Mouse (Mus musculus) embryonic facial prominence, embryonic 12.5 days (tissue): ENCODE results near the gene Prkcd. TPM values are rescaled to one million over a fixed set of nuclear protein-coding genes. Genes with fewer than 3 reads are reported as not detected.

ENCODE experiments used
- ATAC-seq: fragments of 200-750 bp; cut with Nextera tagmentation; 2 replicates; pipeline ENCODE4 v1.8.0; 2017; ENCODE audit not compliant: insufficient number of reproducible peaks, insufficient read depth, low FRiP score, low TSS enrichment
- H3K27ac ChIP-seq: fragments of 300-500 bp; sonication (generic); 2 replicates; pipeline ENCODE4 v1.5.1; 2016; ENCODE audit warnings: mild to moderate bottlenecking
- H3K27me3 ChIP-seq: fragments of 300-500 bp; sonication (generic); 2 replicates; pipeline ENCODE4 v1.6.1; 2016; ENCODE audit warnings: mild to moderate bottlenecking, moderate library complexity
- H3K36me3 ChIP-seq: fragments of 300-500 bp; sonication (generic); 2 replicates; pipeline ENCODE4 v1.6.1; 2016; ENCODE audit warnings: mild to moderate bottlenecking
- H3K4me1 ChIP-seq: fragments of 300-500 bp; sonication (generic); 2 replicates; pipeline ENCODE4 v1.6.1; 2016
- H3K4me2 ChIP-seq: fragments of 300-500 bp; sonication (generic); replicated peaks from 2 replicates; pipeline ENCODE4 v1.6.1; 2016; ENCODE audit warnings: mild to moderate bottlenecking, moderate library complexity
- H3K4me3 ChIP-seq: fragments of 300-500 bp; sonication (generic); 2 replicates; pipeline ENCODE4 v1.5.1; 2016; ENCODE audit warnings: mild to moderate bottlenecking
- H3K9ac ChIP-seq: fragments of 300-500 bp; sonication (generic); 2 replicates; pipeline ENCODE4 v1.6.1; 2016; ENCODE audit warnings: mild to moderate bottlenecking, moderate library complexity
- H3K9me3 ChIP-seq: fragments of 300-500 bp; sonication (generic); 2 replicates; pipeline ENCODE4 v1.6.1; 2016; ENCODE audit warnings: mild to moderate bottlenecking, moderate library complexity
- WGBS: fragments of 180-500 bp; shearing (Covaris S2); methylation state at CpG from one replicate; pipeline ENCODE4 v1.1.7; 2016; 5-methylcytosine and 5-hydroxymethylcytosine counted together
- polyA plus RNA-seq: library from polyadenylated mRNA; unstranded; fragments of >200 nt; fragmentation: Nextera tagmentation; extraction: Ambion mirVana; gene quantifications from 2 replicates; pipeline ENCODE4 v1.2.1, GENCODE M21; 2016

Gene Prkcd
- polyA plus RNA-seq, 1 experiment from 2014 or later: 55.6 TPM

DNA sequence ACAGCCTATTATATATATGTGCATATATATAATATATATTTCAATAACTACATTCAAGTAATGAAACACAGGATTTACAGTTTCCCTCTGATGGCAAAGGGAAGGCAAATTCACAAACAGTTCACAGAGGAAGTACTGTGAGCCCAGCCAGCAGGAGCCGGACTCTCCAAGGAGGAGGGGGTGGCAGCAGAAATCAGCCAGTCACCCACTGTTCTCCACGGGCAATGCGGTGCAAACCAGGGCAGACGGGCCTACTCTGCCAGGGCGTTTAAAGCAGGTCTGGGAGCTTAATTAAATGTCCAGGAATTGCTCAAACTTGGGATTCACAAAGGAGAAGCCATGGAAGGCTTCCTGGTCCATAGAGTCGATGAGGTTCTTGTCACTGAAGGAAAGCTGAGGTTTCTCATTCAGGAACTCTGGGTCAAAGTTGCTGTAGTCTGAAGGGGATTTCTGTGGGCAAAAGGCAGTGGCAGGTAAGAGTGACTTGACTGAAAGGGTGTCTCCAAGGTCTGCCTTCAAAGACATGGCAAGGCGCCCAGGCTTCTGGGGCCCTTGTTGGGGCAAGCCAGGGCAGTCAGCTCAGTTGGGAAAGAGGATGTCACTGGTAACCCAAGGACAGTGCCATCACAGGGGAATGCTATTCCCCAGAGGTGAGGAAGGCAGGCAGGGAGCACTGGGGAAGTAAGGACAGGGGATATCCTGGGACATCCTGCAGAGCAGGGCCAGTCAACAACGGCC is 30.3 kb downstream of the Prkcd start:
- Histone ChIP-seq H3K27me3 (no peaks in the 10 kb centered on the region), H3K9ac (no peak overlapping the region), H3K27ac (no peak overlapping the region), H3K4me3 (no peak overlapping the region), H3K4me1 (peaks cover 19% of the 10 kb centered on the region), H3K36me3 (peaks cover 20% of the 10 kb centered on the region), H3K9me3 (no peaks in the 10 kb centered on the region), H3K4me2 (no peak overlapping the region)
- no peak for ATAC-seq
- 88% methylated on average over 8 of the region's 8 CpGs for WGBS

DNA sequence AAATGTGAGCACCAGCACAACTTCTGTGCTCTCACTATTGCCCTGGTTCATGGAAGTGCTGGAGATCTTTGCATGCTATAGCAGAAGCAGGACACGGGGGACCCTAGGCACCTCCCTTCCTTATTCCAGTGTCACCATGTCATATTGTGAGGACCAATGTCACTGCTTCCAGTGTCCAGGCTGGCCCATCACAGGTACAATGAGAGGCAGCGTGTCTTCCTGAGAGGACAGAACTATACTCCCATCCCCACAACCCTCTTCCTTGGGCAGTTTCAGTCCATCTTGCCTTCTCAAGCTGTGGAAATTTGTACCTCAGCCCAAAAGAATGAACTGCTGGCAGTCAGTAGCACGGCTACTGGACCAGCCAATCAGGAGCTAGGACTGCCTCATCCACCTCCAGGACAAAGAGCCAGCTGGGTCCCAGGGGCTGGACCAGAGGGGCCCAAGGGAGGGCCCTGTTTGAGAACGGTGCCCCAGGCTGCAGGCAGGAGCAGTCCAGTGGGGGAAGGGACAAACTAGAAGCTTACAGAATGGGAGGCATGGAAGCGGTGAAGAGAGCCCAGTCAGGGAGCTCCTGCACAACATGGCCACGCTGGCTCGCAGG is 31.8 kb downstream of the Prkcd start:
- no peak overlapping the region for H3K4me2 ChIP-seq

DNA sequence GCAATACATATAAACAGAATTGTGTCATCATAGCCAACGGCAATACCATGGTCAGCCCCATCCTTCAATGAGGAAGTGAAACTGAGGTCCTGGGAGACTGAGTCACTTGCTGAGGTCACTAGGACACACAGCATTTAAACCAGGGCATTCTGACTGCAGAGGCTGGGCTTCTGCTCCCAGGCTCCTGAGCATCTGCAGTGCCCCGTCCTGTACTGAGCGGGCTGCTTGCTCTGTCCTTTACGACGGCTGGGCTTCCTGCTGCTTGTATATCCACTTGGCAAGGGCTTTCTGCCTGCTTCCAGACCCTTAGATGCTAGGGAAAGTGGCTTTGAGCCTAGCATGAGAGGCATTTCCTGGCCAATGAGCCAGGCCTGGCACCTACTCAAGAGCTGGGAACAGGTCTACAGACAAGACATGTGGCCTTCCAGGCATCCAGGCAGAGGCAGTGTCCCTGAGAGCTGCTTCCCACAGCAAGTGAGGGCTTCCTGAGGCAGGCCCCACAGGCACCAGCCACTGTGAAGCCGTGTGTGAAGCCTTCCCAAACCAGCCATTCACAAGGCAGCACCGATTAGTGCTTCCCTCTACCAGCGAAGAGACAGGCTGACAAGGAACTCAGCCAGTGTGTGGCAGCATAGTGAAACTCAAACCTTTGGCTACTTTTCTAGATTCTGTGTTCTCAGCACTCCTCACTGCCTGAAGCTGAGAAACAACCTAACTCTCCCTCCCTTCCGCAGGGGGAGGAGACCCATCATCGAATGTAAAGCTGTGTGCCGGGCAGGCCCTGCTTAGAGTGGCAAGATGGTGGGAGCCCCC is 32.5 kb downstream of the Prkcd start:
- no peaks in the 10 kb centered on the region for H3K9me3 ChIP-seq
- 46% methylated on average over 11 of the region's 11 CpGs for WGBS
- ATAC-seq: 0 out of 2 replicates have a peak, but pooled peaks have one; percentile 7
- peak overlapping the region; percentile 72 for H3K27ac ChIP-seq
- peaks cover 19% of the 10 kb centered on the region for H3K4me1 ChIP-seq
- no peaks in the 10 kb centered on the region for H3K27me3 ChIP-seq
- no peak overlapping the region for H3K4me3 ChIP-seq
- H3K4me2 ChIP-seq: no peak overlapping the region
- peaks cover 6% of the 10 kb centered on the region; the same call in 1 of the 2 replicates for H3K36me3 ChIP-seq
- no peak overlapping the region for H3K9ac ChIP-seq

More for the DNA sequence above, 31.8 kb downstream of the Prkcd start:
- peak; percentile 73 for ATAC-seq
- 34% methylated on average over 7 of the region's 7 CpGs for WGBS
- Histone ChIP-seq H3K9ac (no peak overlapping the region), H3K27me3 (no peaks in the 10 kb centered on the region), H3K27ac (peak overlapping the region; percentile 72), H3K9me3 (no peaks in the 10 kb centered on the region), H3K4me3 (no peak overlapping the region), H3K4me1 (peaks cover 19% of the 10 kb centered on the region), H3K36me3 (peaks cover 13% of the 10 kb centered on the region)

DNA sequence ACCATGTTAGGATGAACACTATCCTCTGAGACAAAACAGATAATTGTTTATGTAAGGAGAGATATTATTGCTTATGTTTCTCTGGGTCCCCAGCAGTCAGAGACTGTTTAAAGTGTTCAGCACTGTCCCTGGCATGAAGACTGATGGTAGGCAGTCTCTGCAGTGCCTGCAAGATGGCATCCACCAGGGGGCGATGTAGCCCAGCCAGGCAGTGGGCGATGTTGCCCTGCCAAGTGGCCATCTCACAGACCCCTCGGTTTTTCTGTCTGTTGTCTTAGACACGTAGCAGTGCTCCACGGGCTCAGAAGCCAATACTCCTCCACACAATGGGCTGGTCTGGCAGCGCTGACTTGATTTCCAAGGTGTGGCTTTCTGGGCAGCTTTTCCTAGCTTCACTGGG is 34.6 kb downstream of the Prkcd start:
- ATAC-seq: no peak
- peaks cover 30% of the 10 kb centered on the region for H3K4me1 ChIP-seq
- 10% methylated on average over 6 of the region's 6 CpGs for WGBS
- H3K9ac ChIP-seq: no peak overlapping the region
- no peak overlapping the region for H3K4me2 ChIP-seq
- H3K27ac ChIP-seq: no peak overlapping the region
- H3K27me3 ChIP-seq: no peaks in the 10 kb centered on the region
- H3K4me3 ChIP-seq: no peak overlapping the region
- no peaks in the 10 kb centered on the region for H3K9me3 ChIP-seq
- H3K36me3 ChIP-seq: 0 out of 2 replicates have a peak, but pooled peaks cover 4% of the 10 kb centered on the region

DNA sequence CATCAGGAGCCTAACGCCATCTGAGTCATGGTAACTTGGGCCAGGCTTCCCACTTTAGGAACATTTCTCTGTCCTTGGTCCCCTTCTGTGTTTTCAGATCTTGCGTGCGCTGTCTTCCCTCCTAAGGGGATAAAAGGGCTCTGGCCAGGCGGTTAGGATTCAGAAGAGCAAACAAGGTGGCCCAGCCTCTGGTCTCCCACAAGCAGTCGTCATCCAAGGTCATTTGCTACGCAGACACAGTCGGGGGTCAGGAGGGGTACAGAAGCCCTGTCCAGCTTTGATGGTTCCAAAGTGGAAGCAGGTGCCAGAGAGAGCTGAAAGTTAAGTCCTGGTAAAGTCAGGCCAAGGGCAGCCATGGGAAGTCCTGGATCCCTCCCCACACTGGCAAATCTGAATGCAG is 35.1 kb downstream of the Prkcd start:
- Histone ChIP-seq H3K4me1 (peaks cover 30% of the 10 kb centered on the region), H3K9ac (no peak overlapping the region), H3K4me2 (no peak overlapping the region), H3K4me3 (no peak overlapping the region), H3K36me3 (0 out of 2 replicates have a peak, but pooled peaks cover 4% of the 10 kb centered on the region), H3K9me3 (no peaks in the 10 kb centered on the region), H3K27ac (no peak overlapping the region), H3K27me3 (no peaks in the 10 kb centered on the region)
- ATAC-seq: no peak
- WGBS: 59% methylated on average over 7 of the region's 7 CpGs

DNA sequence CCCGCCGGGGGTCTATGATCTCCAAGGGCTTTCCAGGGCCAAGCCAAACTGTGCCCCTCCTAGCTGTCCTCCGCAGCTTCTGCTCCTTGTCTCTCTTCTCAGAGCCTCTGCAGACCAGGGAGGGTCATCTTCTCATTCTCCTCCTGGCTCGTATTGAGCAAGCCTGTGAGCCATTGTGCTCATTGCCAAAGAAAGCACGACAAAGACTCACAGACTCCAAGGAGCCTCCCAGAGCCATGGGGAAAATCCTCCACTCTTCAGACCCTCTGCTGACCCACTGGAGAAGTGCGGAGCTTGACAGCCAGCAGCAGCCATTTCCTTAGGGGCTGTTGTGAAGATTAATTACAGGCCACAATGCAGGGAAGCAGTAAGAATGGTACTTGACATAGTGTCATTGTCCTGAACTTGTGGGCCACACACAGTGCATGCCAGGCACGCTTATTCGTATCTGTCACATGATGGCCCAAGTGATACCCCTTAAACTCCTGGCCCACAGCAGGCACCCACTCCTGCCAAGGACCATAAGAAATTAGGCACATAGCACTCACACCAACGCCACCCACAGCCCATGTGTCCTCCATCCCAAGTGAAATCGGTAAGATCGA is 35.9 kb downstream of the Prkcd start:
- no peak overlapping the region for H3K9ac ChIP-seq
- no peak overlapping the region for H3K4me2 ChIP-seq
- 77% methylated on average over 11 of the region's 11 CpGs for WGBS
- no peak overlapping the region for H3K27ac ChIP-seq
- H3K4me3 ChIP-seq: no peak overlapping the region
- ATAC-seq: no peak
- no peaks in the 10 kb centered on the region for H3K36me3 ChIP-seq
- no peaks in the 10 kb centered on the region for H3K9me3 ChIP-seq
- H3K27me3 ChIP-seq: no peaks in the 10 kb centered on the region
- H3K4me1 ChIP-seq: peaks cover 30% of the 10 kb centered on the region

DNA sequence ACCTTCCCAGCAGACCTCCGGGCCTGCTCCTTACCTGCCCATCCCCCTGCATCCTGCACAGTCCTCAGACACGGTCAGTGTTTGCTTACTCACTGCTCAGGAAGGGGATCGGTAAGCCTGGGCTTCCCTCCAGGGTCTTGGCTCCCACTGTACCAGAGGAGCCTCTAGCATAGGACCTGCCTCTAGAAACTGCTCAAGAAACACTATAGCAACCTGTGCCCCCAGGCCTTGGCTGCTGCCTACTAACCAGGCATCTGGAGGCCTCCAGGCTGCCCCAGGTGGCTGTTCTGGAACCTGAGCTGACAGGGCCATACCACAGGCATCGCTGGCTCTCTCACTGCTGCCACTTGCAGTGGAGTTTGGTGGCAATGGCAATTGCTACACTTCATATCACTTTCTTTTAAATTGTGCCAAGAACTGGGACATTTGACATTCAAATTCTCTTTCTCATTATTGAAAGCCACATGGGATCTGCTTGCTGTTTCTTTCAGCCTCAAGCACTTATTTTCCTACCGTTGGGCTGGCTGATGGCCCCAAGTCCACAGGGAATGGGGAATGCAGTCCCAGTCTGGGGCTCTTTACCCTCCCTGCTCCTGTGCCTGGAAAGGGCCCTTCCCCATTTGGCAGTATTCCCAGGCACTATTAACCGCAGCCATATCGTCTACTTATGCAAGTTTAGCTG is 39.1 kb downstream of the Prkcd start:
- WGBS: 45% methylated on average over 7 of the region's 7 CpGs
- H3K36me3 ChIP-seq: no peaks in the 10 kb centered on the region
- peaks cover 22% of the 10 kb centered on the region for H3K4me1 ChIP-seq
- no peaks in the 10 kb centered on the region for H3K9me3 ChIP-seq
- ATAC-seq: 0 out of 2 replicates have a peak, but pooled peaks have one; percentile 43
- no peaks in the 10 kb centered on the region for H3K27me3 ChIP-seq
- H3K9ac ChIP-seq: no peak overlapping the region
- peak overlapping the region; percentile 70; the same call in 1 of the 2 replicates for H3K27ac ChIP-seq
- no peak overlapping the region for H3K4me2 ChIP-seq
- no peak overlapping the region for H3K4me3 ChIP-seq

DNA sequence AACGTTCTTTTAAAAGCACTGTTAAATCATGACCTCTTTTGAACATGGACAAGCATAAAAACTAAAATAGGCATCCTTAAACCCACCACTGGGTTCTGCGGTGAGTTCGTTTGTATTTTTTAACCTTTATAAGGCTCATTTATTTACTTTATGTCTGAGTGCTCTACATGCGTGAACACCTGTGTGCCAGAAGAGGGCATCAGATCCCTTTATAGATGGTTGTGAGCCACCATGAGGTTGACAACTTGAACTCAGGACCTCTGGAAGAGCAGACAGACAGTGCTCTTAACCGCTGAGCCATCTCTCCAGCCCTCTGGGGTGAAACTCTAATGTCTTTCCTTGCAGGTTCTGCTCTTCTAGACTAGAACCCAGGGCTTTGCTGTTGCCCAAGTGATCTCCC is 40.7 kb downstream of the Prkcd start:
- no peak overlapping the region for H3K27ac ChIP-seq
- no peak for ATAC-seq
- H3K4me3 ChIP-seq: no peak overlapping the region
- peaks cover 22% of the 10 kb centered on the region for H3K4me1 ChIP-seq
- H3K9me3 ChIP-seq: no peaks in the 10 kb centered on the region
- no peaks in the 10 kb centered on the region for H3K36me3 ChIP-seq
- H3K4me2 ChIP-seq: no peak overlapping the region
- H3K27me3 ChIP-seq: no peaks in the 10 kb centered on the region
- no peak overlapping the region for H3K9ac ChIP-seq
- WGBS: 87% methylated on average over 5 of the region's 5 CpGs

DNA sequence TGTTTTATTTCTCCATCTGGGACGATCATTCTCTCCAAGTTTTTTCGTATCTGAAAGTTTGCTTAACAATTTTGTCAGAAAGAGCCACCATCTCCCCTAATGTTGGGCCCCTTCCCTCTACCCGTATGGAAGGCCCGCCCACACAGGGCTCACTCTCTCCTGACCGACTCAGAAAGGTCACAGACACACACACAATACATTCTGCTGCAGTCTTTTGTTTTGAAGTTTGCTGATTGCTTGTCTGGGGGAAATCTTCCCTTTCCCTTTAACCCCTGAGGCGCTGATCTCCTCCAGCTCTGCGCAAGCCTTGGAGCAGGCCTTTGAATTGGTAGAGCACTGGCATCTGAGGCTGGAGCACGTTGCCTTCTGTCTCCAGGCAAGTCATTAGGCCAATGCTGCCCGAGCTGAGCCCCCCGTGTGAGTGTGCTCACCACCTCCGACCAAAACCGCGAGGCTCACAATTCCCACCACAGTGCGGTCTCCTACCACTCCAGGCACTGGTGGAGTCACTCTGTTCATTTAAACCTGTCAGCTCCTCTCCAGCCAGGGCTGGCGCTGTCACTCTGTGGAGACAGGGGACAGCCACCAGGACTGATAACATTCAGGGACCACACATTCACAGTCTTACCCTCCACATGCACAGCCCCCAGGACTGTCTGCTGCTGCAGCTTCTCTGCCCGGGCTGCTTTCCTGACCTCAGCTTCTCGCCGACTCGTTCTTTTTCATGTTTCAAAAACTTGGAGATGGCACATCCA is 41.3 kb downstream of the Prkcd start:
- Histone ChIP-seq H3K4me1 (peaks cover 22% of the 10 kb centered on the region), H3K4me2 (no peak overlapping the region), H3K4me3 (no peak overlapping the region), H3K36me3 (no peaks in the 10 kb centered on the region), H3K27me3 (no peaks in the 10 kb centered on the region), H3K9ac (no peak overlapping the region), H3K9me3 (no peaks in the 10 kb centered on the region), H3K27ac (peak overlapping the region; percentile 50; the same call in 1 of the 2 replicates)
- 48% methylated on average over 19 of the region's 19 CpGs for WGBS
- no peak for ATAC-seq

DNA sequence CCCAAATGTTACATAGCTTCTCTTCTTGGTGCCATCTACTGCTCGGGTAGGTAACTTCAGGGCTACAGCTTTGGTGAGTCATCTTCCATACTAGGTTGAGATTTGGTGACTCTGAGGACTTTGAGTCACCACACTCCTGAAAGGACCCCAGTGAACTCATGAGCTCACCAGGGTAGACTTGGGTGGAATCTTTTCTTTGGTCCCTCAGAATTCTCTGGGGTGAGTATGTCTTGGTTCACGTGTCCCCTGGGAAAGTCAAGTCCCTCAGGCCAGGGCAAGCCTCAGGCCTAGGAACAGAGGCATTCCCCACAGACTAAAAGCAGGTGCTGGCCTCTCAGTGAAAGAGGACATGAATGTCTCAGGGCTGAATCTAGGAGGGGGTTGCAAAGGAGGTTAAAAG is 41.9 kb downstream of the Prkcd start:
- WGBS: 64% methylated on average over 2 of the region's 2 CpGs
- ATAC-seq: no peak
- Histone ChIP-seq H3K4me1 (peaks cover 22% of the 10 kb centered on the region), H3K27ac (peak overlapping the region; percentile 50; the same call in 1 of the 2 replicates), H3K4me2 (no peak overlapping the region), H3K36me3 (no peaks in the 10 kb centered on the region), H3K9ac (no peak overlapping the region), H3K4me3 (no peak overlapping the region), H3K27me3 (no peaks in the 10 kb centered on the region), H3K9me3 (no peaks in the 10 kb centered on the region)
